Mouse (Mus musculus) forebrain, postnatal 0 days (tissue): Measurements from ENCODE around the gene Prdm2. TPM values are rescaled to one million over a fixed set of nuclear protein-coding genes. Genes with fewer than 3 reads are reported as not detected.

Source experiments
- ATAC-seq: fragments of 200-750 bp; cut with Nextera tagmentation; 2 replicates; pipeline ENCODE4 v1.8.0; 2017; ENCODE audit warnings: mild to moderate bottlenecking, moderate library complexity
- DNase-seq: peaks from one replicate; pipeline ENCODE4 v3.0.0-alpha.2; 2015
- H3K27ac ChIP-seq: fragments of 300-500 bp; sonication (generic); 2 replicates; pipeline ENCODE4 v1.5.1; 2014; ENCODE audit warnings: low read depth, mild to moderate bottlenecking, antibody characterized with exemption, low read length, moderate library complexity, mixed read lengths
- H3K27me3 ChIP-seq: fragments of 300-500 bp; sonication (generic); 2 replicates; pipeline ENCODE4 v1.6.1; 2014; ENCODE audit warnings: mild to moderate bottlenecking, low read length, mixed read lengths; ENCODE audit not compliant: insufficient read depth
- H3K36me3 ChIP-seq: fragments of 300-500 bp; sonication (generic); 2 replicates; pipeline ENCODE4 v1.6.1; 2014; ENCODE audit warnings: mild to moderate bottlenecking, moderate library complexity; ENCODE audit not compliant: insufficient read depth
- H3K4me1 ChIP-seq: fragments of 300-500 bp; sonication (generic); 2 replicates; pipeline ENCODE4 v1.6.1; 2014; ENCODE audit warnings: antibody characterized with exemption; ENCODE audit not compliant: insufficient read depth
- H3K4me2 ChIP-seq: fragments of 300-500 bp; sonication (generic); 2 replicates; pipeline ENCODE4 v1.6.1; 2014; ENCODE audit warnings: low read depth, mild to moderate bottlenecking, moderate library complexity
- H3K4me3 ChIP-seq: fragments of 300-500 bp; sonication (generic); 2 replicates; pipeline ENCODE4 v1.5.1; 2014; ENCODE audit warnings: low read depth, low read length, mixed read lengths
- H3K9ac ChIP-seq: fragments of 300-500 bp; sonication (generic); 2 replicates; pipeline ENCODE4 v1.6.1; 2014; ENCODE audit warnings: mild to moderate bottlenecking
- H3K9me3 ChIP-seq: fragments of 300-500 bp; sonication (generic); 2 replicates; pipeline ENCODE4 v1.6.1; 2016; ENCODE audit warnings: low read length
- CTCF ChIP-seq: sonication (generic); IDR thresholded peaks from 2 replicates; pipeline ENCODE4 v1.5.1; 2016; ENCODE audit warnings: antibody characterized with exemption, control low read depth, low read depth
- WGBS: fragments of 180-500 bp; shearing (Covaris S2); extraction: QIAGEN DNeasy Blood & Tissue Kit; methylation state at CpG from one replicate; pipeline ENCODE4 v1.1.7; 2014; 5-methylcytosine and 5-hydroxymethylcytosine counted together
- polyA plus RNA-seq: library from polyadenylated mRNA; unstranded; fragments of >200 nt; fragmentation: Nextera tagmentation; extraction: Ambion mirVana; gene quantifications from 2 replicates; pipeline ENCODE4 v1.2.1, GENCODE M21; 2015
- total RNA-seq: library from RNA; depleted of rRNA; stranded (reverse); fragments of >200 nt; gene quantifications from 2 replicates; pipeline ENCODE4 v1.2.3, GENCODE M21; 2014

Prdm2 gene
- total and polyA plus RNA-seq, 2 experiments from 2014 or later = 12.1 to 23.7 TPM

DNA sequence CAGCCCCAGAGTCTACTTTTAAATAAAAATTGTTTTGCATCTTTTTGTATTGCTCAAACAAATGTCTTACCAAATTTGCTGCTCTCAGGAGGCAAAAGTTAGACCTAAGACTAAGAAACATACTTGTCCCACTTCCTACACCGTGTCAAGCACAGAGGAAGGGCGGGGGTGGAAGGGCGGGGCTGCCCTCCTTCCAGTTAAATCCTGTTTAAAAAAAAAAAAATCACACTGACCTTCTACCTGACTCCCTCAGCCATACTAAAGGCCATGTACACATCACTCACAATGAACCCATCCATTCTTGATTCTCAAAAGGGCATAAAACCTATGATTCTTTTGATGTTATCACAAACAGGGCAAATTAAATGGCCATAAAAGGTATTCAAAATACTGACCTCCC, 71.9 kb downstream of the Prdm2 start:
- H3K9me3 ChIP-seq = no peaks in the 10 kb centered on the region
- H3K27ac ChIP-seq = no peak overlapping the region
- WGBS = 84% methylated on average over 3 of the region's 3 CpGs
- no peak overlapping the region for H3K9ac ChIP-seq
- H3K4me1 ChIP-seq = no peaks in the 10 kb centered on the region
- H3K4me3 ChIP-seq = no peak overlapping the region
- H3K4me2 ChIP-seq = no peak overlapping the region
- H3K27me3 ChIP-seq = no peaks in the 10 kb centered on the region
- ATAC-seq (no peak), DNase-seq (no peak)
- TF ChIP-seq CTCF = no peak
- H3K36me3 ChIP-seq = peaks cover 24% of the 10 kb centered on the region

- no peak for DNase-seq
- Histone ChIP-seq H3K27ac (no peak overlapping the region), H3K9me3 (no peaks in the 10 kb centered on the region), H3K4me2 (no peak overlapping the region), H3K4me1 (no peaks in the 10 kb centered on the region), H3K36me3 (peaks cover 65% of the 10 kb centered on the region), H3K9ac (no peak overlapping the region), H3K27me3 (no peaks in the 10 kb centered on the region), H3K4me3 (no peak overlapping the region)
- TF ChIP-seq CTCF = no peak
- ATAC-seq = peak; percentile 23; the same call in 1 of the 2 replicates
- WGBS = 89% methylated on average over 7 of the region's 7 CpGs
These were observed 80.4 kb downstream of the Prdm2 start for GRCm38 (mm10) chr4:143132433-143132832.

DNA sequence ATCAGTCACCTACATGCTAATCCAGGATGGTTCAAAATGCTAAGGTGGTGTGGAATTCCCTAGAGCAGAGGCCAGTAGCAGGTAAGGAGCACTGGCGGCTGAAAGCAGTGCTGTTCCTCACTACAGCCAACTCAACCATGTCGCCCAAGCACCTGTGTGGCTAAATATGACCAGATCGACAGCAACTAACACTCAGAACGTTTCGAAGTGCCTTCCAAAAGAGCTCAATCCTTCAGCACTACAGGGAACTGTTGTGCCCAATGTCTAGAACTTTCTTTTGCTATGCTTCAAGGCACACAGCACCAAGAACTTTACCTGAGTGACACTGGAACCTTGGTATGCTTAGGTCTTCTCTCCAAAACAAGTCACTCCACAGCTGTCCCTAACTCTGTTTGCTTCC, 82.4 kb downstream of the Prdm2 start:
- WGBS = 93% methylated on average over 5 of the region's 5 CpGs
- Histone ChIP-seq H3K27me3 (no peaks in the 10 kb centered on the region), H3K9me3 (no peaks in the 10 kb centered on the region), H3K4me3 (no peak overlapping the region), H3K27ac (no peak overlapping the region), H3K4me1 (no peaks in the 10 kb centered on the region), H3K36me3 (peaks cover 57% of the 10 kb centered on the region), H3K9ac (no peak overlapping the region), H3K4me2 (no peak overlapping the region)
- DNase-seq = no peak
- no peak for TF ChIP-seq CTCF
- no peak for ATAC-seq

GRCm38 (mm10) chr4:143129261-143129760, 83.5 kb downstream of the Prdm2 start:
- no peaks in the 10 kb centered on the region for H3K4me1 ChIP-seq
- DNase-seq (no peak), ATAC-seq (no peak)
- 88% methylated on average over 4 of the region's 4 CpGs for WGBS
- no peak overlapping the region for H3K27ac ChIP-seq
- peaks cover 46% of the 10 kb centered on the region for H3K36me3 ChIP-seq
- no peak overlapping the region for H3K9ac ChIP-seq
- H3K4me3 ChIP-seq = no peak overlapping the region
- H3K4me2 ChIP-seq = no peak overlapping the region
- H3K27me3 ChIP-seq = no peaks in the 10 kb centered on the region
- H3K9me3 ChIP-seq = no peaks in the 10 kb centered on the region
- TF ChIP-seq CTCF = no peak

GRCm38 (mm10) chr4:143127171-143127570, 85.6 kb downstream of the Prdm2 start:
- no peak for TF ChIP-seq CTCF
- H3K4me1 ChIP-seq = no peaks in the 10 kb centered on the region
- DNase-seq = no peak
- H3K4me2 ChIP-seq = no peak overlapping the region
- 88% methylated on average over 5 of the region's 5 CpGs for WGBS
- no peaks in the 10 kb centered on the region for H3K27me3 ChIP-seq
- no peak overlapping the region for H3K27ac ChIP-seq
- no peaks in the 10 kb centered on the region for H3K9me3 ChIP-seq
- no peak overlapping the region for H3K4me3 ChIP-seq
- no peak overlapping the region for H3K9ac ChIP-seq
- H3K36me3 ChIP-seq = peaks cover 24% of the 10 kb centered on the region
- no peak for ATAC-seq

DNA sequence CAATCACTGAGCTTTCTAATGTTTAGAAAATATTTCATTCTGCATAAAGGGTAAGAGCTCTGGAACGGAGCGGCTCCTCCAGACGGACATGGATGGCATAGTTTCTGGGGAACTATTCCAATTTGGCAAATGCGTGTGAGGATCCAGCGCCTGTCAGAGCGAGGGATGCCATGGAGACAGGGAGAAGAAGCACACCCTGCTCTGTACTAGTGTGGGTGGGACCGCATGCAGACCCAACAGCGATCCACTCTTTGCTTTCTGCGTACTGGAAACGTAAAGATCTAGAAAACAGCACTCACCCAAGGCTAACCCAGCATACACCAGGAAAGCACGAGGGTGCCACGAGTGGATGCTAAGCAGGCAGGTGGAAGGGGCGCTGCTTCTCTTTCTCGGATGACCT, 86.3 kb downstream of the Prdm2 start:
- TF ChIP-seq CTCF = no peak
- 75% methylated on average over 14 of the region's 14 CpGs for WGBS
- H3K9ac ChIP-seq = no peak overlapping the region
- DNase-seq = peak; percentile 69
- H3K27me3 ChIP-seq = no peaks in the 10 kb centered on the region
- H3K36me3 ChIP-seq = peaks cover 17% of the 10 kb centered on the region
- ATAC-seq = peak; percentile 84
- H3K4me2 ChIP-seq = no peak overlapping the region
- H3K4me1 ChIP-seq = no peaks in the 10 kb centered on the region
- H3K27ac ChIP-seq = no peak overlapping the region
- no peaks in the 10 kb centered on the region for H3K9me3 ChIP-seq
- H3K4me3 ChIP-seq = no peak overlapping the region

GRCm38 (mm10) chr4:143125290-143125689, 87.5 kb downstream of the Prdm2 start:
- Histone ChIP-seq H3K4me1 (no peaks in the 10 kb centered on the region; the same call in none of the 2 replicates), H3K9me3 (no peaks in the 10 kb centered on the region), H3K27ac (no peak overlapping the region), H3K4me3 (no peak overlapping the region), H3K4me2 (no peak overlapping the region), H3K27me3 (no peaks in the 10 kb centered on the region), H3K36me3 (peaks cover 11% of the 10 kb centered on the region; the same call in 1 of the 2 replicates), H3K9ac (no peak overlapping the region)
- 87% methylated on average over 6 of the region's 6 CpGs for WGBS
- DNase-seq = no peak
- ATAC-seq = no peak
- TF ChIP-seq CTCF = no peak

GRCm38 (mm10) chr4:143123043-143123442, 89.8 kb downstream of the Prdm2 start:
- H3K36me3 ChIP-seq = 0 out of 2 replicates have a peak, but pooled peaks cover under 1% of the 10 kb centered on the region
- no peak overlapping the region for H3K4me3 ChIP-seq
- no peak overlapping the region for H3K4me2 ChIP-seq
- ATAC-seq (no peak), DNase-seq (no peak)
- no peaks in the 10 kb centered on the region for H3K27me3 ChIP-seq
- no peaks in the 10 kb centered on the region; the same call in none of the 2 replicates for H3K4me1 ChIP-seq
- TF ChIP-seq CTCF = no peak
- WGBS = 86% methylated on average over 10 of the region's 10 CpGs
- H3K27ac ChIP-seq = no peak overlapping the region
- H3K9me3 ChIP-seq = no peaks in the 10 kb centered on the region
- no peak overlapping the region for H3K9ac ChIP-seq
